Mouse (Mus musculus): ENCODE data around the gene Clk3. TPM values are rescaled to one million over a fixed set of nuclear protein-coding genes. Genes with fewer than 3 reads are reported as not detected.

Gene Clk3
- total and polyA plus RNA-seq, 3 experiments = 27.6 to 61.7 (median 33.8) TPM

DNA sequence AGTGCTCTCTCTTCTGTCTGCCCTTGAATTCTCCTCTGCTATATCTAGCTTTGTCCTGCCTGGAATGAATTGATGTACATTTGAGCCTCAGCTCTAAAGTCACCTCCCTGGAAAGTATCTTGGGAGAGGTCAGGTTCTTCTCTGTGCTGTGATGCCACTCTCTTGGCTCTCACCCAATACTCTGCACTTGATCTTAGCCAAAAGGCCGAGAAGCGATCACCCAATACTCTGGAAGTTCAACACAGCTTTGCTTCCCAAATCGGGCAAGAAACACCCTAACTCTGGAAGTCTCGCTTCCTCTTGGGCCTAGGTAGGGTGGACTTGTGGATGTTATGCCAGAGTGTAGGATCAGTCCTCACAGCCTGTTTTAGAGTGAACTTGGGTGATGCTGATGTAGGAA lies 1.6 kb upstream of the Clk3 start:
- no peak overlapping the region for H3K27ac ChIP-seq
- WGBS = 80% methylated on average over 4 of the region's 4 CpGs
- H3K36me3 ChIP-seq (ENCODE audit: control insufficient read depth, insufficient read depth, low read length) = peaks cover 9% of the 10 kb centered on the region
- no peak for TF ChIP-seq EP300 (IDR thresholded peaks at IDR 0.05; ENCODE audit: insufficient read depth, low read depth, low read length)
- no peak for TF ChIP-seq POLR2A (IDR thresholded peaks at IDR 0.05; ENCODE audit: insufficient read depth, low read depth, low read length)
- no peak for TF ChIP-seq CTCF (IDR thresholded peaks at IDR 0.05)
- intact Hi-C loops (cut with DNase I) = no loop called here
- peaks cover 13% of the 10 kb centered on the region for H3K4me1 ChIP-seq (ENCODE audit: control insufficient read depth, insufficient read depth, low read length)
- H3K27me3 ChIP-seq (ENCODE audit: control insufficient read depth, insufficient read depth, low read length) = no peaks in the 10 kb centered on the region
- DNase-seq = no peak
- no peak overlapping the region for H3K9ac ChIP-seq (ENCODE audit: low read depth, low read length)
- peaks cover 2% of the 10 kb centered on the region; the same call in 1 of the 2 replicates for H3K79me2 ChIP-seq (replicated peaks; ENCODE audit: control insufficient read depth, insufficient read depth, low read length)
- no peak overlapping the region for H3K4me3 ChIP-seq

DNA sequence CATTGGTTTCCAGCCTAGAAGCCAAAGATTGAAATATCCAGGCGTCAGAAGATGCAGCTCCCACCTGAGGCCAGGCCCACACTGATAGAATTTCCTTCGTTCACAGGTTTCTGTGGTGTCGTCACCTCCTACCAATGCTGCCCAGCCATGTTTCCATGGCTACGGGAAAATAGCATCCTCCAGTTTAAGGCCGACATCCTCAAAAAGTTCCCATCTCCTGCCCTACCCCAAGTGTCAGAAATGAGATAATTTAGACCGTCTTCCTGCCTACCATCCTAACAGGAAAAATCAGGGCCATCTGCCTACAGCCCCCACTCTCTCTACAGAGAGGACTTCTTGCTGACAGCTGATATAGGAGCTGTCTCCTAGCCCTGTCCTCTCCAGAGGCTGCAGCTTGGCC lies 771 bp upstream of the Clk3 start:
- intact Hi-C loops (cut with DNase I) = no loop called here
- H3K36me3 ChIP-seq (ENCODE audit: control insufficient read depth, insufficient read depth, low read length) = peaks cover 9% of the 10 kb centered on the region
- DNase-seq = no peak
- H3K27ac ChIP-seq = no peak overlapping the region; the same call in 1 of the 2 replicates
- peaks cover 18% of the 10 kb centered on the region for H3K4me1 ChIP-seq (ENCODE audit: control insufficient read depth, insufficient read depth, low read length)
- H3K9ac ChIP-seq (ENCODE audit: low read depth, low read length) = no peak overlapping the region; the same call in 1 of the 2 replicates
- H3K79me2 ChIP-seq (replicated peaks; ENCODE audit: control insufficient read depth, insufficient read depth, low read length) = peaks cover 5% of the 10 kb centered on the region
- WGBS = 64% methylated on average over 6 of the region's 6 CpGs
- TF ChIP-seq POLR2A (IDR thresholded peaks at IDR 0.05; ENCODE audit: insufficient read depth, low read depth, low read length) (no peak), CTCF (IDR thresholded peaks at IDR 0.05) (no peak), EP300 (IDR thresholded peaks at IDR 0.05; ENCODE audit: insufficient read depth, low read depth, low read length) (no peak)
- H3K4me3 ChIP-seq = no peak overlapping the region
- no peaks in the 10 kb centered on the region for H3K27me3 ChIP-seq (ENCODE audit: control insufficient read depth, insufficient read depth, low read length)

DNA sequence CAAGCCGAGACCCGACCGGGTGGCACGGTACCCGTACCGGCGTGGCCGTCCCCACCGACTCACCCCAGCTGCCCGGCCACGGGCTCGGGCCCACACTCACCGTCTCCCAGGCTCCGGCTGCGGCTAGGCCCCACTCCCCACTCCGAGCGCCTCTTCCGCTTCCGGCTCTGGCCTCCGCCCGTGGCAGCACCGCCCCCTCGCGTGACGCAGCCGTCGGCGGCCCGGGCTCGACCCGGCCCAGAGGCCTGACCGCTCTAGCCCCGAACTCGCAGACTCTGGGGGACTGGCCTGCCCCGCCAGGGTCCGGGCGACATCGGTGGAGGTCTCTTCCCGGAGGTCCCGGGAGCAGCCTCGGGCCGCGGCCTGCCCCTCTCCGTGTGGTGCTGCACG lies 691 bp downstream of the Clk3 start:
- H3K36me3 ChIP-seq (ENCODE audit: control insufficient read depth, insufficient read depth, low read length) = peaks cover 11% of the 10 kb centered on the region
- intact Hi-C loops (cut with DNase I) = loop anchor here (2.0 to 5.0 kb wide), 4 partner anchors 72 to 232 kb away; partner anchors contain the start of genes Arid3b and Ubl7
- no peaks in the 10 kb centered on the region for H3K27me3 ChIP-seq (ENCODE audit: control insufficient read depth, insufficient read depth, low read length)
- H3K9ac ChIP-seq (ENCODE audit: low read depth, low read length) = peak overlapping the region; percentile 98
- peak; percentile 98 for DNase-seq
- peaks cover 18% of the 10 kb centered on the region for H3K4me1 ChIP-seq (ENCODE audit: control insufficient read depth, insufficient read depth, low read length)
- TF ChIP-seq EP300 (IDR thresholded peaks at IDR 0.05; ENCODE audit: insufficient read depth, low read depth, low read length) (no peak), POLR2A (IDR thresholded peaks at IDR 0.05; ENCODE audit: insufficient read depth, low read depth, low read length) (peak; percentile 73), CTCF (IDR thresholded peaks at IDR 0.05) (no peak)
- WGBS = 1% methylated on average over 45 of the region's 45 CpGs
- H3K4me3 ChIP-seq = peak overlapping the region; percentile 74
- H3K79me2 ChIP-seq (replicated peaks; ENCODE audit: control insufficient read depth, insufficient read depth, low read length) = peaks cover 7% of the 10 kb centered on the region
- H3K27ac ChIP-seq = peak overlapping the region; percentile 100

DNA sequence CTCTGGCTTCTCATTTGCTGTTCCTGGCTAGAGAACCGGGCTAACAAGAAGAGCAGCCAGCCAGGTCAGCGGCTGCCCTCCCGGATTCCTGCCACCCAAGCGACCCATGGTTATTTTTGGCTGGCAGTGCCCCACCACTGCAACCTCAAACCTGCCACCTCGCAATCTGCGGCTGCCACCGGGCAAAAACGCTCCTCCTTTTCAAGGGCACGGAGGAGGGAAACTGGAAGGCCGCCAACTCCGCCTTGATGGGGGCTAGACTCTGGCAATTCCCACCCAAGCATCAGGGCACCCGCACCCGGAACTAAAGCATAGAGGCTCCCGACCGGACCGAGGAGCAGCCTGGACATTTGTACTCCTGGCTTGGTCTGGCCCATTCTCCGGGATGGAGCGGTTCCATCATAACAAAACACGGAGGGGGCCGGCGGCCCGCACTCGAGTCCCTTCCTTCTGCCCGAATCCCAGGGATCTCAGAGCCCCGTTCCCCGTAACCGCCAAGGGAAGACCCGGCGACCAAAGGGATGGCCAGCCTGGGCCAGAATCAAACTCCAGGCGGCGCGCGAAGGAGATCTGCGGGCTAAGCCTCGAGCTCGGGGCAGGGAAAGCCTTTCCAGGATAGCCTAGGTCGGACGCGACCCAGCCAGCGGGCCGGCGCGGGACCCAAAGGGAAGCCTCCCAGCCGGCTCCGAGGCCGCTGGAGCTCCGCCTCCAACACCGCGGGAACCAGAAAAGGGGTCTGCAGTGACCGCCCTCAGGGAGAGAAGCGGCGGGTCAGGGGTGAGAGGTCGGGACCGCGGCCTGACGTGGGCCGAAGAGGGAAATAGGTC lies 1.3 kb downstream of the Clk3 start:
- Histone ChIP-seq H3K4me3 (peak overlapping the region; percentile 74), H3K27ac (peak overlapping the region; percentile 100), H3K4me1 (ENCODE audit: control insufficient read depth, insufficient read depth, low read length) (peaks cover 21% of the 10 kb centered on the region), H3K9ac (ENCODE audit: low read depth, low read length) (peak overlapping the region; percentile 98), H3K79me2 (replicated peaks; ENCODE audit: control insufficient read depth, insufficient read depth, low read length) (peaks cover 7% of the 10 kb centered on the region), H3K36me3 (ENCODE audit: control insufficient read depth, insufficient read depth, low read length) (peaks cover 16% of the 10 kb centered on the region), H3K27me3 (ENCODE audit: control insufficient read depth, insufficient read depth, low read length) (no peaks in the 10 kb centered on the region)
- intact Hi-C loops (cut with DNase I) = loop anchor here (2.0 to 5.0 kb wide), 4 partner anchors 72 to 233 kb away; partner anchors contain the start of genes Arid3b and Ubl7
- DNase-seq = peak; percentile 77 to 81
- TF ChIP-seq CTCF (IDR thresholded peaks at IDR 0.05) = 0 out of 2 replicates have a peak, but pooled peaks have one; percentile 10
- TF ChIP-seq EP300 (IDR thresholded peaks at IDR 0.05; ENCODE audit: insufficient read depth, low read depth, low read length) = 0 out of 2 replicates have a peak, but pooled peaks have one; percentile 15
- TF ChIP-seq POLR2A (IDR thresholded peaks at IDR 0.05; ENCODE audit: insufficient read depth, low read depth, low read length) = no peak
- WGBS = under 1% methylated on average over 57 of the region's 57 CpGs

DNA sequence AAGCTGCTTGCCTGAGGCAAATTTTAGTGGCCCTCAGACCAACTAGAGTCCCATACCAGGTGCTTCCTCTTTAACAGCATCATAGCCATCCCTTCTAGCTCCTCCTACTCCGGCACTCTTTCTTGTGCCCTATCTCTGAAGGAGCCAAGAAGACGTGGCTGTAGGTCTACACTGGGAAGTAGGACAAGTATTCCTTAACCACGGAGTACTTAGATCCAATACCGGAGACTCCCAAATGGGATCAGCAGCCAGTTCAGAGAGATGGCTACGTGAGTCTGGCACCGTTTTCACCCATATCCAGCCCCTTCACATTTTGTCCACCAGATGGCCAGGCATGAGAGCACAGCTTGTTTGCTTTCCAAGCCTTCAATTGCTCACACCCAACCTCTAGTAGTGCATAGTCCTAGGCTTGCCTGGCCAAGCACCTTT lies 3.1 kb downstream of the Clk3 start:
- intact Hi-C loops (cut with DNase I) = loop anchor here (2.0 to 5.0 kb wide), 3 partner anchors 220 to 614 kb away; partner anchors contain the start of gene Neil1
- peaks cover 7% of the 10 kb centered on the region for H3K79me2 ChIP-seq (replicated peaks; ENCODE audit: control insufficient read depth, insufficient read depth, low read length)
- H3K4me3 ChIP-seq = peak overlapping the region; percentile 4; the same call in 1 of the 2 replicates
- WGBS = 10% methylated on average over 6 of the region's 6 CpGs
- H3K27me3 ChIP-seq (ENCODE audit: control insufficient read depth, insufficient read depth, low read length) = no peaks in the 10 kb centered on the region
- H3K4me1 ChIP-seq (ENCODE audit: control insufficient read depth, insufficient read depth, low read length) = peaks cover 29% of the 10 kb centered on the region
- peak in 1 of 2 experiments; percentile 57 for DNase-seq
- TF ChIP-seq POLR2A (IDR thresholded peaks at IDR 0.05; ENCODE audit: insufficient read depth, low read depth, low read length) = no peak
- no peak for TF ChIP-seq EP300 (IDR thresholded peaks at IDR 0.05; ENCODE audit: insufficient read depth, low read depth, low read length)
- peak; percentile 78 for TF ChIP-seq CTCF (IDR thresholded peaks at IDR 0.05)
- H3K27ac ChIP-seq = peak overlapping the region; percentile 100
- H3K36me3 ChIP-seq (ENCODE audit: control insufficient read depth, insufficient read depth, low read length) = peaks cover 21% of the 10 kb centered on the region
- no peak overlapping the region for H3K9ac ChIP-seq (ENCODE audit: low read depth, low read length)
